Mouse (Mus musculus): ENCODE data around the gene B4galt3. TPM values are rescaled to one million over a fixed set of nuclear protein-coding genes. Genes with fewer than 3 reads are reported as not detected.

B4galt3 gene
- polyA plus RNA-seq, 1 experiment from 2014 or later = 58.4 TPM

GRCm38 (mm10) chr1:171279721-171280120 is 9.6 kb downstream of the B4galt3 start:
- peak overlapping the region; percentile 86 for H3K4me2 ChIP-seq
- ATAC-seq (ENCODE audit: low FRiP score) (no peak), DNase-seq (ENCODE audit: low spot score, missing footprints) (no peak)

GRCm38 (mm10) chr1:171280250-171280915 is 10.3 kb downstream of the B4galt3 start:
- Histone ChIP-seq H3K4me1 (ENCODE audit: control insufficient read depth, insufficient read depth, low read length) (peaks cover 8% of the 10 kb centered on the region), H3K27ac (ENCODE audit: low read depth, low read length) (no peak overlapping the region), H3K27me3 (ENCODE audit: control insufficient read depth, insufficient read depth, low read length) (no peaks in the 10 kb centered on the region), H3K9me3 (ENCODE audit: control insufficient read depth, low read length) (no peaks in the 10 kb centered on the region), H3K9ac (ENCODE audit: low read length) (peak overlapping the region; percentile 85), H3K4me3 (ENCODE audit: low read depth, low read length) (peak overlapping the region; percentile 69), H3K36me3 (ENCODE audit: control insufficient read depth, insufficient read depth, low read length) (peaks cover 17% of the 10 kb centered on the region), H3K4me2 (peak overlapping the region; percentile 86)
- DNase-seq (ENCODE audit: low spot score, missing footprints) (no peak), ATAC-seq (ENCODE audit: low FRiP score) (no peak; the same call in 1 of the 2 replicates)
- 2% methylated on average over 25 of the region's 25 CpGs for WGBS

More at GRCm38 (mm10) chr1:171279721-171280120, 9.6 kb downstream of the B4galt3 start:
- Histone ChIP-seq H3K27me3 (ENCODE audit: control insufficient read depth, insufficient read depth, low read length) (no peaks in the 10 kb centered on the region), H3K27ac (ENCODE audit: low read depth, low read length) (no peak overlapping the region), H3K4me1 (ENCODE audit: control insufficient read depth, insufficient read depth, low read length) (peaks cover 8% of the 10 kb centered on the region), H3K9ac (ENCODE audit: low read length) (peak overlapping the region; percentile 85), H3K4me3 (ENCODE audit: low read depth, low read length) (peak overlapping the region; percentile 69; the same call in 1 of the 2 replicates), H3K9me3 (ENCODE audit: control insufficient read depth, low read length) (no peaks in the 10 kb centered on the region), H3K36me3 (ENCODE audit: control insufficient read depth, insufficient read depth, low read length) (peaks cover 17% of the 10 kb centered on the region)
- WGBS = 53% methylated on average over 5 of the region's 5 CpGs

- Histone ChIP-seq H3K9me3 (ENCODE audit: control insufficient read depth, low read length) (no peaks in the 10 kb centered on the region), H3K27me3 (ENCODE audit: control insufficient read depth, insufficient read depth, low read length) (no peaks in the 10 kb centered on the region), H3K4me3 (ENCODE audit: low read depth, low read length) (peak within 1 kb of the TSS; percentile 69), H3K27ac (ENCODE audit: low read depth, low read length) (peak within 1 kb of the TSS; percentile 49; the same call in 1 of the 2 replicates), H3K36me3 (ENCODE audit: control insufficient read depth, insufficient read depth, low read length) (peaks cover 15% of the 10 kb centered on the region), H3K4me2 (peak within 1 kb of the TSS; percentile 86), H3K4me1 (ENCODE audit: control insufficient read depth, insufficient read depth, low read length) (peaks cover 8% of the 10 kb centered on the region), H3K9ac (ENCODE audit: low read length) (peak within 1 kb of the TSS; percentile 85)
- WGBS = 0% methylated on average over 26 of the region's 26 CpGs
- DNase-seq (ENCODE audit: low spot score, missing footprints) = peak; percentile 96
- peak; percentile 98 for ATAC-seq (ENCODE audit: low FRiP score)
Observed at GRCm38 (mm10) chr1:171280916-171281527, 10.9 kb downstream of the B4galt3 start, which contains the start of gene Ppox. Gene Ppox (minus strand): TSS chr1:171281186.

- Histone ChIP-seq H3K4me3 (ENCODE audit: low read depth, low read length) (peak overlapping the region; percentile 69), H3K4me2 (peak overlapping the region; percentile 61), H3K4me1 (ENCODE audit: control insufficient read depth, insufficient read depth, low read length) (peaks cover 12% of the 10 kb centered on the region), H3K9ac (ENCODE audit: low read length) (peak overlapping the region; percentile 63), H3K36me3 (ENCODE audit: control insufficient read depth, insufficient read depth, low read length) (peaks cover 14% of the 10 kb centered on the region), H3K27me3 (ENCODE audit: control insufficient read depth, insufficient read depth, low read length) (no peaks in the 10 kb centered on the region), H3K27ac (ENCODE audit: low read depth, low read length) (peak overlapping the region; percentile 49; the same call in 1 of the 2 replicates), H3K9me3 (ENCODE audit: control insufficient read depth, low read length) (no peaks in the 10 kb centered on the region)
- ATAC-seq (ENCODE audit: low FRiP score) = peak; percentile 60
- DNase-seq (ENCODE audit: low spot score, missing footprints) = peak; percentile 99
- 1% methylated on average over 10 of the region's 10 CpGs for WGBS
Observed at GRCm38 (mm10) chr1:171281528-171281923, 11.4 kb downstream of the B4galt3 start.

- ATAC-seq (ENCODE audit: low FRiP score) (no peak), DNase-seq (ENCODE audit: low spot score, missing footprints) (peak; percentile 75)
- H3K9ac ChIP-seq (ENCODE audit: low read length) = no peak overlapping the region; the same call in 1 of the 2 replicates
- peak overlapping the region; percentile 61; the same call in 1 of the 2 replicates for H3K4me2 ChIP-seq
- peaks cover 19% of the 10 kb centered on the region for H3K4me1 ChIP-seq (ENCODE audit: control insufficient read depth, insufficient read depth, low read length)
- H3K27ac ChIP-seq (ENCODE audit: low read depth, low read length) = no peak overlapping the region
- H3K4me3 ChIP-seq (ENCODE audit: low read depth, low read length) = no peak overlapping the region
- H3K27me3 ChIP-seq (ENCODE audit: control insufficient read depth, insufficient read depth, low read length) = no peaks in the 10 kb centered on the region
- no peaks in the 10 kb centered on the region for H3K9me3 ChIP-seq (ENCODE audit: control insufficient read depth, low read length)
- WGBS = 84% methylated on average over 18 of the region's 18 CpGs
- H3K36me3 ChIP-seq (ENCODE audit: control insufficient read depth, insufficient read depth, low read length) = peaks cover 14% of the 10 kb centered on the region
Observed at GRCm38 (mm10) chr1:171282086-171282805, 12.1 kb downstream of the B4galt3 start.

- Histone ChIP-seq H3K9me3 (ENCODE audit: control insufficient read depth, low read length) (no peaks in the 10 kb centered on the region), H3K9ac (ENCODE audit: low read length) (no peak overlapping the region), H3K4me3 (ENCODE audit: low read depth, low read length) (no peak overlapping the region), H3K27me3 (ENCODE audit: control insufficient read depth, insufficient read depth, low read length) (no peaks in the 10 kb centered on the region), H3K36me3 (ENCODE audit: control insufficient read depth, insufficient read depth, low read length) (peaks cover 8% of the 10 kb centered on the region), H3K4me2 (no peak overlapping the region), H3K4me1 (ENCODE audit: control insufficient read depth, insufficient read depth, low read length) (peaks cover 22% of the 10 kb centered on the region), H3K27ac (ENCODE audit: low read depth, low read length) (no peak overlapping the region)
- WGBS = 91% methylated on average over 18 of the region's 18 CpGs
- no peak for ATAC-seq (ENCODE audit: low FRiP score)
- DNase-seq (ENCODE audit: low spot score, missing footprints) = no peak
Observed at GRCm38 (mm10) chr1:171283188-171284160, 13.3 kb downstream of the B4galt3 start.

- H3K27me3 ChIP-seq (ENCODE audit: control insufficient read depth, insufficient read depth, low read length) = no peaks in the 10 kb centered on the region
- H3K4me3 ChIP-seq (ENCODE audit: low read depth, low read length) = no peak overlapping the region
- H3K9me3 ChIP-seq (ENCODE audit: control insufficient read depth, low read length) = no peaks in the 10 kb centered on the region
- ATAC-seq (ENCODE audit: low FRiP score) (no peak), DNase-seq (ENCODE audit: low spot score, missing footprints) (peak; percentile 53)
- H3K4me2 ChIP-seq = no peak overlapping the region
- H3K36me3 ChIP-seq (ENCODE audit: control insufficient read depth, insufficient read depth, low read length) = peaks cover 12% of the 10 kb centered on the region
- no peak overlapping the region for H3K27ac ChIP-seq (ENCODE audit: low read depth, low read length)
- WGBS = 89% methylated on average over 15 of the region's 15 CpGs
- peaks cover 22% of the 10 kb centered on the region for H3K4me1 ChIP-seq (ENCODE audit: control insufficient read depth, insufficient read depth, low read length)
- no peak overlapping the region for H3K9ac ChIP-seq (ENCODE audit: low read length)
Observed at GRCm38 (mm10) chr1:171284491-171284890, 14.4 kb downstream of the B4galt3 start.
